Mouse (Mus musculus): ENCODE data around the gene Cdk2ap2. TPM values are rescaled to one million over a fixed set of nuclear protein-coding genes. Genes with fewer than 3 reads are reported as not detected.

The Cdk2ap2 gene
- 187 and 207 TPM in 2 replicates for polyA plus RNA-seq (2012; ENCODE audit: low replicate concordance)

DNA sequence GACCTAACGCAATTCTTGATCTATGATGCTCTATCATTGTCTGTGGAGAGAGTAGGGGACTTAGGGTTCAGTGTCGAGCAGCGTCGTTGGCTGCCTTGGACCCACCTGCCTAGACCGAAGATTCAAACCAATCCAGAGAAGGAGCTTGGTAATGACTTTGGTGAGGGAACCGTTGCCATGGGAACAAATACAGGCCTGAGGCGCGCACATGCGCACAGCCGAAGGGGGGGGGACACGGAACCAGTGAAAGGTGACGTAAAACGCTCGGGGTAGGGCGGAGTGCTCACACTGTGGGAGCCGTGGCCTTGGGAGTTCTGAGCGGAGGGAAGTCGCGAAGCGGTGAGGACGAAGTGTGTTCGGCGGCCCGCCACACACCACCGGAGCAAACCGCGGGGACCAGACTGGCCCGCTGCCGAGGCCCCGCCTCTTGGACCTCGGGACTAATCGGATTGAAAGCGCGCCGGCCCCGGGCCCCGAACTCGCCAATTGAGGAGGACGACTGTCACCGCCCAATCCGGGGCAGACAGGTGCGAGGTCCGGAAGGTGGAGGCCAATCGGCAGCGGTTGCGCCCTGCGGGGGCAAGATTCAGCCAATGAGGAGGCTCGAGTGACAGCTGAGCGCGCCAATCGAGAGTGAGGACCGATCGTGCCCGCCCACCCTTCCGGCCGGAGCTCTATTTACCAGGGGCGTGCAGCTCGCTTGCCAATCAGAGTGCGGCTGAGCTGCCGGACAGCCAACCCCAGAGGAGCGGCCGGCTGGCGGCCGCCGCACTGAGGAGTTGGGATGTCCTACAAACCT, at the start of gene Cdk2ap2:
Cdk2ap2 (plus strand) TSS at position 541 of the 799 bp plus-strand sequence.

DNA sequence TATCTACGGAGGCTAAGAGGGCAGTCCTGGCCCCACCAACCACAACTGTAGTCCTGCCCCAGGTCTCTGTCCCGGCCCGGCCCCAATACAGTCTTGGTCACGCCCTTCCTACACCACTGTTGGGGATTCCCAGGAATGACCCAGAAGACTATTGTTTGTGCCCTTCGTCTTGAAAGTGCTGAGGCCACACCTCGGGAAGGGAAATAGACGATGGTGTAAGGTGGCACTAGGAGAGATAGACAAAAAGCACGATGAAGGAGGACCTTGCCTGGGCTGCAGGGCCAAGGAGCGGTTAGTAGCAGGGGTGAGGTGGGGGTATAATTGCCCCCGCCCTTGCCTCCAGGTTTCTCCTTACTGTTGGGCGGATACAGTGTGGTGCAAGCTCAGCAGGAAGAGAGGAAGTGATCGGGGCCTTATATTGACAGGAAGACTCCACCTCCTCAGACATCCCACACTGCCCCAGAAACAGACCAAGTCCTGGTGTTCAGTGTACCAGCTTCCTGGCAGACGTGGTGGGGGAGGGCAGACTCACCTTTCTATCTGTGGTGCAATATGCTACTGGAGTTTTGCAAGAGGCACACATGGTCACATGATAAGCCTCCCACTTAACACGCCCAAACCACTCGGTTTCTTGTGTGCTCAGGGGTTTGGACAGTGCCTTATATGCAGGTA, 37.8 kb upstream of the Cdk2ap2 start, which contains the start of gene Gstp3:
Gstp3 (minus strand) TSS at position 501 of the 672 bp plus-strand sequence.

DNA sequence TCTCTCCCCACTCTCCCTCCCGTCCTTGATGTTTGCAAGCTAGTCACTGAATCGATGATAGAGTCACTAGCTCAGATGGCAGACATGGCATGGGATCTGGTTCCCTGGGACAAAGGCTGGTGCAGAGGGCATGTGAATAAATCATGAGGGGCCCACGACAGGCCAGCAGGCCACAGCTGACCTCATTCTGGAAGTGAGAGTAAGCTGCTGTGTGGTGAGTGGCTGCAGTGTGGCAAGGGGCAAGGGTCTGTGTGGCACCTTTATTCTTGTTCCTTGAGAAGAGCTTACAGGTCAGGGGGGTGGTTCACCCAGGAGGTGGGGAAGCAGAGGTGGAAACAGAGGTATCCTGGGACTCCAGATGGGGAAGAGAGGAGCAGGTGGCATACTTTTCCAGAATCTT, 15.6 kb upstream of the Cdk2ap2 start, which contains the start of gene Cabp2:
Cabp2 (plus strand) TSS at position 185 of the 400 bp plus-strand sequence.

DNA sequence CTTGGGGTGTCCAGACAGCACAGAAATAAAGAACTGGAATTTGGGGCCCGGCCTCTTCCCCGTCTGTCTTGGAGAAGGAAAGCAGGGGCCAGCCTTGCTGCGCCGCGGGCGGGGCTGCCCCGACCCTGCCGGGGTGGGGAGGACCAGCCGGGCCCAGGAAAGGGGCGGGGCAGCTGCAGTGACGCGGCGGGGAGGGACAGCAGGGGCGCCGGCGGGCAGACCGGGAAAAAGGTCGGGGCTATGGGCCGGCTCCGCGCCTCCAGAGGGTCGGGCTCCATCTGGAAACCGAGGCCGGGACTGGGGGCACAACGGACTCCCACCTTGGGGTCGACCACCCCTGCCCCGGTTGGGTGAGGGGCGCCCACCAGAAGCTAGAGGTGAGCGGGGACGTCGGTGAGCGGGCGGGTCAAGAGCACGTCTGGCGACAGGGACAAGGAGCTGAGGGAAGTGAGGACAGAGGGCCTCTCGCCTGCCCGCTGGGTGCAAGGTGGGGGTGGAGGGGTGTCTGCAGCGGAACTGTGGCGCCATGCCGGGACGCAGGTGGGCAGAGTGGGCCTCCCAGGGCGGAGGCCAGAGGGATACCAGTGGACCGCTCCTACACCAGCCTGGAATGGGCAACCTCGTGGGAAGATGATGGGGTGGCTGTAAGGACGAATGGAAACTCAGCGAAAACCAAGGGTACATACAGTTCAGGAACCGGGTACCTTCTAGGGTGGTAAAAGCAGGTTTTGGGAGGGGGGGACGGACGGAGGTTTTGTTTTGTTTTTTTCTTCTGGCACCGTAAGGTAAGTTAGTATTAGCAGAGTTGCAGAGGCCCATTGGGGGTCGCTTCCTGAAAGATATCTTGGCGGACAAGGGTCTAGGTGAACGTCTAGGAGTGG, 3.1 kb downstream of the Cdk2ap2 start, which contains the start of gene Pitpnm1:
Pitpnm1 (plus strand) TSS at position 162 of the 881 bp plus-strand sequence.

DNA sequence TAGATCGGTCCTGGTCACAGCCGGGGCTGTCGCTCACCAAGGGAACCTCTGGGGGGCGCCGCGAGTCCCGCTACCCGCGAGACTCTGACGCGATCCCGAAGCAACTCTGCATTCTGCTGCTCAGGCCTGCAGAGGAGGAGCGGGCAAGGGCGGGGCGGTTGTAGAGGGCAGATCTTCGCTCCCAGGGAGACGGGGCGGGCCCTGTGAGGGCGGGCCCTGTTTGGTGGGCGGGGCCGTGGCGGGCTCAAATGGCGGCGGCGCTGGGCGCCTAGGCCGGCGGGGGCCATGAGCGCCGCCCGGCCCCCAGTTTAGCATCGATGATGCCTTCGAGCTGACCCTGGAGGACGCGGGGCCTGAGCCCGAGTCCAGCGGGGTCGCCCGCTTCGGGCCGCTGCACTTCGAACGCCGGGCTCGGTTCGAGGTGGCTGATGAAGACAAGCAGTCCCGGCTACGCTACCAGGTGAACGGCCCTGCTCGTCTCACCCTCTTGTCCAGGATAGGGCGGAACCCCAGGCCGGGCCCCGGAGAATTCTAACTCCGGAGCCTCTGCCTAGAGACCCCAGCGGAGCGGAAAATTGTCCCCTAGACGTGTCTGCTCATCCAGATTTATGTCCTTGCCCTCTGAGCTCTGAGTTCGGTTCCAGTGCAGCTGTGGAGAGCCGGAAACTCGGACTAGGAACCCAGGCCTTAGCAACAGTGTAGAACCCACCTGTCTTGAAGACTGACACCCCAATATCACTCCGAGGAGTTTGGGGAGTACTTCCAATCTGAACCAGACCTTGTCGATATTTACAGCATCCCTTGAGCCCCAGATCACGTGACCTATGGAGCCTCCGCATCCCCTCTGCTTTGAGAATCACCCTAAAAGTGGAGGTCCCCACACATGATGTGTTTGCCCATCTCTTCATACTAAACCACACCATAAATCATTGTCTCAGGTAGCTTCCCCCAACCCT, 29.0 kb downstream of the Cdk2ap2 start, which contains the start of gene Aip:
Aip (minus strand) TSS at position 118 of the 956 bp plus-strand sequence.

DNA sequence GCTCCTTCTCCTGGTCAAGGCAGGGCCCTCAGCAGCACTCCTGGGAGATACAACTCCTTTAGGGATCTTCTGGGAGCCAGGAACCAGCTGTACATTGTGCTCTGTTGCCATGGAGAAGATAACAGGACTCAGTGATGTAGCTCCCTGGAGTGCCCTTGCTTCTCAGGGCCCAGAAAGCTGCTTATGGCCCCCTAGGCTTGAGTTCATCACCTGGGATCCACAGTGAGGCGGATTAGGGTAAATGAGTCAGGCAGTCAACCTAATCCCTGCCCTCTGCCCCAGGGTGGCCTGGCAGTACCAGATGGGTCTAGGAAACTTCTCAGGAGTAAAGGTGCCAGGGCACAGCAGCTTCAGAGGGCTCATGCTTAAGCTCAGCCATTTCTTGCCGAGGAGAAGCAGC, 42.5 kb downstream of the Cdk2ap2 start, which contains the start of gene Gpr152:
Gpr152 (plus strand) TSS at position 342 of the 400 bp plus-strand sequence.

DNA sequence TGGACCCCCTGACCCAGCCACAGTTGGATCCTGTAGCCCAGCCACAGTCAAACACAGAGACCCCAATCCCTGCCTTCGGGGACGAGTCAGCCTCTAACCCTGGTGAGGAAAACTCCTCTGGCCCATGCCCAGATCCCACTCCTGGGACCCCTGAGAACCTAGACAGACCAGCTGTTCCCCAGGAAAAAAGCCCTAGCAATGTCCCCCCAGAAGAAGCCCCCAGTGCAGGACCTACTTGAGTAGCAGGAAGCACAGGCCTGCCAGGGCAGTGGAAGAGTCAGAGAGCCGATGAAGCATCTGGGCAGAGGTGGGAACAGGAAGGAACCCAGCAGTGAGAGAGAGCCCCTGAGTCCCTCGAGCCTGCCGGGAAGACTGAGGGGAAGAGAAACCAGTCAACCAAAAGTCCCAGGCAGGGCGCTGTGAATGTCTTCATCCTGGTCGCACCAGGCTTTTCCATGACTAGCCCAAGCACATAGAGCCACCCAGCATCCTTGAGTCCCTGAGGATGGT, 46.8 kb downstream of the Cdk2ap2 start, which contains the start of gene Cabp4:
Cabp4 (minus strand) TSS at position 275 of the 510 bp plus-strand sequence.

DNA sequence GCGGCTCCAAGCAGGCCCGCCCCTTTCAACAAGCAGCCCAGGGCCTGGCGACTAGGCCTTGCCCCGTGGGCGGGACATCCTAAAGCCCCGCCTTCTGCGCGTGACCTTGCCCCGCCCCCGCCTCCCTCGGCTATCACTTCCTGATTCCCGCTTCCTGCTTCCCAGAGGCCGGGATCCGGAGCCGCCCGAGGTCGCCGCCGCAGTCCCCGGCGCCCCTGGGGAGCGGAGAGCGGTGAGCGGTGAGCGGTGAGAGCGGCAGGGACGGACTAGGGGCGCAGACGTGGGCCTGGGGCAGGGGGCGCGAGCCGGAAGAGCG, 51.5 kb downstream of the Cdk2ap2 start, which contains the start of gene Coro1b:
Coro1b (plus strand) TSS at position 129 of the 316 bp plus-strand sequence.

Other genes starting within 250 kb of the Cdk2ap2 start
- gene Chka, start 245.4 kb upstream of the Cdk2ap2 start, polyA plus RNA-seq (2012; ENCODE audit: low replicate concordance) = 11.0 and 16.6 TPM in 2 replicates
- 75.8 and 86.6 TPM in 2 replicates for gene Tcirg1, start 190.0 kb upstream of the Cdk2ap2 start, polyA plus RNA-seq (2012; ENCODE audit: low replicate concordance)
- 14.8 and 113 TPM in 2 replicates for gene Ndufs8, start 184.4 kb upstream of the Cdk2ap2 start, polyA plus RNA-seq (2012; ENCODE audit: low replicate concordance)
- gene Aldh3b1, start 167.4 kb upstream of the Cdk2ap2 start, polyA plus RNA-seq (2012; ENCODE audit: low replicate concordance) = 3.5 and 4.9 TPM in 2 replicates
- 122 and 124 TPM in 2 replicates for gene Unc93b1, start 162.0 kb upstream of the Cdk2ap2 start, polyA plus RNA-seq (2012; ENCODE audit: low replicate concordance)
- not detected in 2 replicates for gene Aldh3b3, start 138.5 kb upstream of the Cdk2ap2 start, polyA plus RNA-seq (2012; ENCODE audit: low replicate concordance)
- 0.26 and 0.83 TPM in 2 replicates for gene Aldh3b2, start 124.9 kb upstream of the Cdk2ap2 start, polyA plus RNA-seq (2012; ENCODE audit: low replicate concordance)
- gene Acy3, start 110.6 kb upstream of the Cdk2ap2 start, polyA plus RNA-seq (2012; ENCODE audit: low replicate concordance) = 4.2 and 13.1 TPM in 2 replicates
- gene Tbx10, start 104.4 kb upstream of the Cdk2ap2 start, polyA plus RNA-seq (2012; ENCODE audit: low replicate concordance) = not detected in 2 replicates
- gene Nudt8, start 96.6 kb upstream of the Cdk2ap2 start, polyA plus RNA-seq (2012; ENCODE audit: low replicate concordance) = 18.3 and 18.7 TPM in 2 replicates
- 5.0 TPM in 2 replicates for gene Gm49405, start 96.6 kb upstream of the Cdk2ap2 start, polyA plus RNA-seq (2012; ENCODE audit: low replicate concordance)
- 9.6 and 25.7 TPM in 2 replicates for gene Doc2g, start 93.9 kb upstream of the Cdk2ap2 start, polyA plus RNA-seq (2012; ENCODE audit: low replicate concordance)
- gene Ndufv1, start 84.4 kb upstream of the Cdk2ap2 start, polyA plus RNA-seq (2012; ENCODE audit: low replicate concordance) = 116 and 238 TPM in 2 replicates
- gene Gstp1, start 59.2 kb upstream of the Cdk2ap2 start, polyA plus RNA-seq (2012; ENCODE audit: low replicate concordance) = 87.4 and 343 TPM in 2 replicates
- gene Gstp2, start 51.2 kb upstream of the Cdk2ap2 start, polyA plus RNA-seq (2012; ENCODE audit: low replicate concordance) = 0.83 TPM in 1 of 2 replicates, not detected in the other
- gene Gstp3, start 37.6 kb upstream of the Cdk2ap2 start, polyA plus RNA-seq (2012; ENCODE audit: low replicate concordance) = 8.9 and 10.2 TPM in 2 replicates
- not detected in 2 replicates for gene Cabp2, start 15.6 kb upstream of the Cdk2ap2 start, polyA plus RNA-seq (2012; ENCODE audit: low replicate concordance)
- 116 and 152 TPM in 2 replicates for gene Pitpnm1, start 2.8 kb downstream of the Cdk2ap2 start, polyA plus RNA-seq (2012; ENCODE audit: low replicate concordance)
- 140 and 201 TPM in 2 replicates for gene Aip, start 28.7 kb downstream of the Cdk2ap2 start, polyA plus RNA-seq (2012; ENCODE audit: low replicate concordance)
- gene Gpr152, start 42.6 kb downstream of the Cdk2ap2 start, polyA plus RNA-seq (2012; ENCODE audit: low replicate concordance) = not detected in 2 replicates
- gene Cabp4, start 46.9 kb downstream of the Cdk2ap2 start, polyA plus RNA-seq (2012; ENCODE audit: low replicate concordance) = 0.80 and 4.6 TPM in 2 replicates
- gene Coro1b, start 51.4 kb downstream of the Cdk2ap2 start, polyA plus RNA-seq (2012; ENCODE audit: low replicate concordance) = 68.6 and 81.7 TPM in 2 replicates
- gene Ptprcap, start 56.4 kb downstream of the Cdk2ap2 start, polyA plus RNA-seq (2012; ENCODE audit: low replicate concordance) = 311 and 444 TPM in 2 replicates
- 165 and 201 TPM in 2 replicates for gene Rps6kb2, start 66.2 kb downstream of the Cdk2ap2 start, polyA plus RNA-seq (2012; ENCODE audit: low replicate concordance)
- gene Carns1, start 78.3 kb downstream of the Cdk2ap2 start, polyA plus RNA-seq (2012; ENCODE audit: low replicate concordance) = 2.9 and 5.8 TPM in 2 replicates
- 91.7 and 91.9 TPM in 2 replicates for gene Tbc1d10c, start 94.1 kb downstream of the Cdk2ap2 start, polyA plus RNA-seq (2012; ENCODE audit: low replicate concordance)
- gene Ppp1ca, start 94.9 kb downstream of the Cdk2ap2 start, polyA plus RNA-seq (2012; ENCODE audit: low replicate concordance) = 230 and 449 TPM in 2 replicates
- gene Rad9a, start 104.5 kb downstream of the Cdk2ap2 start, polyA plus RNA-seq (2012; ENCODE audit: low replicate concordance) = 31.9 and 46.0 TPM in 2 replicates
- gene Clcf1, start 117.1 kb downstream of the Cdk2ap2 start, polyA plus RNA-seq (2012; ENCODE audit: low replicate concordance) = 22.4 and 34.6 TPM in 2 replicates
- gene AC109138.7, start 117.2 kb downstream of the Cdk2ap2 start, polyA plus RNA-seq (2012; ENCODE audit: low replicate concordance) = 2.6 and 21.1 TPM in 2 replicates
- 20.7 and 38.4 TPM in 2 replicates for gene Pold4, start 134.7 kb downstream of the Cdk2ap2 start, polyA plus RNA-seq (2012; ENCODE audit: low replicate concordance)
- 5.1 and 6.5 TPM in 2 replicates for gene Ssh3, start 172.0 kb downstream of the Cdk2ap2 start, polyA plus RNA-seq (2012; ENCODE audit: low replicate concordance)
- 7.3 and 8.3 TPM in 2 replicates for gene Ankrd13d, start 186.0 kb downstream of the Cdk2ap2 start, polyA plus RNA-seq (2012; ENCODE audit: low replicate concordance)
- gene Grk2, start 209.0 kb downstream of the Cdk2ap2 start, polyA plus RNA-seq (2012; ENCODE audit: low replicate concordance) = 462 and 498 TPM in 2 replicates

Measured in leukemia stem cell, adult 10-12 weeks (primary cell).